Mouse (Mus musculus): ENCODE results near the gene Trove2. TPM values are rescaled to one million over a fixed set of nuclear protein-coding genes. Genes with fewer than 3 reads are reported as not detected.
"Not testable (repeated sequence)": the region's sequence is repeated elsewhere in the genome, so short reads cannot be mapped to it uniquely, and the experiment has no call there.

Gene Trove2
- polyA plus RNA-seq, 2 experiments from 2014 or later, result 3.9 to 4.3 TPM

- peak; percentile 53 for ATAC-seq
These were observed 38.1 kb downstream of the Trove2 start for GRCm38 (mm10) chr1:143738811-143739210.

- no peak for ATAC-seq
These were observed 42.9 kb downstream of the Trove2 start for GRCm38 (mm10) chr1:143733914-143734410.

GRCm38 (mm10) chr1:143731691-143732090 is 45.2 kb downstream of the Trove2 start:
- ATAC-seq, result no peak

GRCm38 (mm10) chr1:143730899-143731298 is 46.0 kb downstream of the Trove2 start:
- ATAC-seq, result peak; percentile 69

- no peak for ATAC-seq
These were observed 49.0 kb downstream of the Trove2 start for GRCm38 (mm10) chr1:143727701-143728445.

GRCm38 (mm10) chr1:143724456-143725064 is 52.3 kb downstream of the Trove2 start:
- ATAC-seq, result no peak

GRCm38 (mm10) chr1:143716038-143716437 is 60.8 kb downstream of the Trove2 start, which contains the start of gene Glrx2:
Gene Glrx2 (plus strand): TSS chr1:143716338.
- ATAC-seq, result not testable (repeated sequence)

- ATAC-seq, result no peak
These were observed 66.3 kb downstream of the Trove2 start for GRCm38 (mm10) chr1:143710627-143710976.

- ATAC-seq, result no peak
These were observed 66.8 kb downstream of the Trove2 start for GRCm38 (mm10) chr1:143709966-143710626.

GRCm38 (mm10) chr1:143708361-143708760 is 68.5 kb downstream of the Trove2 start:
- no peak for ATAC-seq

GRCm38 (mm10) chr1:143707006-143707405 is 69.9 kb downstream of the Trove2 start:
- no peak for ATAC-seq

- peak; percentile 96 for ATAC-seq
These were observed 74.1 kb downstream of the Trove2 start, which contains the start of gene Cdc73 for GRCm38 (mm10) chr1:143702741-143703262. Gene Cdc73 (minus strand): TSS chr1:143702893.

- peak; percentile 21 for ATAC-seq
These were observed 74.6 kb downstream of the Trove2 start for GRCm38 (mm10) chr1:143702141-143702740.

GRCm38 (mm10) chr1:143701736-143702135 is 75.1 kb downstream of the Trove2 start:
- no peak for ATAC-seq

Other genes with a start within 250 kb of the Trove2 start
- under 1 TPM; 0.50 to 0.54 TPM for gene B3galt2, start 136.4 kb downstream of the Trove2 start, polyA plus RNA-seq (2017; shearing (Covaris generic))
- gene Cdc73, start 74.2 kb downstream of the Trove2 start, polyA plus RNA-seq (2017; shearing (Covaris generic)), result 10 to 100 TPM; 15.3 to 19.9 TPM
- 10 to 100 TPM; 48.3 to 62.4 TPM for gene Glrx2, start 60.7 kb downstream of the Trove2 start, polyA plus RNA-seq (2017; shearing (Covaris generic))
- gene Uchl5, start 204 bp upstream of the Trove2 start, polyA plus RNA-seq (2017; shearing (Covaris generic)), result 10 to 100 TPM; 63.2 to 68.9 TPM
- gene Rgs2, start 227.1 kb upstream of the Trove2 start, polyA plus RNA-seq (2017; shearing (Covaris generic)), result 10 to 100 TPM; 22.0 to 23.6 TPM

Data from activated CD4-positive, CD25-positive, alpha-beta regulatory T cell, adult 4 months (primary cell).